Mouse (Mus musculus): ENCODE data around the gene Syt11. TPM values are rescaled to one million over a fixed set of nuclear protein-coding genes. Genes with fewer than 3 reads are reported as not detected.

Gene Syt11
- polyA plus RNA-seq, 1 experiment = 9.5 TPM

DNA sequence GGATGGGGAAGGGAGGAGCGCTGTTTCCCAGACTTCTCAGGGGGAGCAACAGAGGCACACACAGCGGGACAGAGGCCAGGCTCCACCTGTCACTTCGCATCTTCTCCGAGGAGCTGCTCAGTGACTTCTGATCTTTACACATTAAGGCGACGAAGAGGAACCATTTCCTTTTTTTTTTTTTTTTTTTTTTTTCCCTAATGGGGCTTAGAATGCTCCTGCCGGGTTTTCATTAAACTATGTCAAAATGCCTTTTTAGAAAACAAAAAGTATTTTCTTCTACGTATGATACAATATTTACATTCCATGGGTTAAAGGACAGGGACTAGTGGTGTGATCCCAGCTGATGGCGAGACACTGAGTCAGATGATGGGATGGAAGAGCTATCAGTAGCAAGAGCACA is 29.4 kb downstream of the Syt11 start:
- peaks cover 4% of the 10 kb centered on the region; the same call in 1 of the 2 replicates for H3K9me3 ChIP-seq (replicated peaks; ENCODE audit: control insufficient read depth, insufficient read depth, low read length, poor library complexity, severe bottlenecking)
- no peak overlapping the region for H3K27ac ChIP-seq (ENCODE audit: insufficient read depth, low read length)
- H3K9ac ChIP-seq (ENCODE audit: low read depth, poor library complexity, severe bottlenecking) = no peak overlapping the region
- no peak overlapping the region for H3K4me3 ChIP-seq (ENCODE audit: low read depth, low read length)
- TF ChIP-seq EP300 (IDR thresholded peaks at IDR 0.05; ENCODE audit: insufficient read depth, low read depth, low read length) (no peak), CTCF (IDR thresholded peaks at IDR 0.05; ENCODE audit: low read depth, low read length) (no peak), POLR2A (IDR thresholded peaks at IDR 0.05; ENCODE audit: insufficient read depth, low read length) (no peak)
- peaks cover 2% of the 10 kb centered on the region for H3K4me1 ChIP-seq (ENCODE audit: control insufficient read depth, insufficient read depth, low read length)
- 0 out of 2 replicates have a peak, but pooled peaks cover 3% of the 10 kb centered on the region for H3K36me3 ChIP-seq (ENCODE audit: control insufficient read depth, insufficient read depth, low read length, poor library complexity, severe bottlenecking)
- H3K27me3 ChIP-seq (ENCODE audit: control insufficient read depth, insufficient read depth, low read length, poor library complexity, severe bottlenecking) = no peaks in the 10 kb centered on the region

DNA sequence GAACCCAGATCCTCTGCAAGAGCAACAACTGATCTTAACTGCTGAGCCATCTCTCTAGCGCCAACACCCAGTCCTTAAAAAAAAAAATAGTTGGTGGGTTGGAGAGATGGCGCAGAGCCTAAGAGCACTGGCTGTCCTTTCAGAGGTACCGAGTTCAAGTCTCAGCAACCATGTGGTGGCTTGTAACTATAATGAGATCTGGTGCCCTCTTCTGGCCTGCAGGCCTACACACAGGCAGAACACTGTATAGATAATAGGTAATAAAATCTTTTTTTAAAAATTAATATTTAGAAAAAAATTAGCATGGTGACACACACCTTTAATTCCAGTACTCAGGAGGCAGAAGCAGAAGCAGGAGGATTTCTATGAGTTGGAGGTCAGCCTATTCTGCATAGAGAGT is 34.8 kb downstream of the Syt11 start:
- no peak overlapping the region for H3K9ac ChIP-seq (ENCODE audit: low read depth, poor library complexity, severe bottlenecking)
- H3K9me3 ChIP-seq (replicated peaks; ENCODE audit: control insufficient read depth, insufficient read depth, low read length, poor library complexity, severe bottlenecking) = peaks cover 4% of the 10 kb centered on the region; the same call in 1 of the 2 replicates
- no peaks in the 10 kb centered on the region for H3K36me3 ChIP-seq (ENCODE audit: control insufficient read depth, insufficient read depth, low read length, poor library complexity, severe bottlenecking)
- TF ChIP-seq CTCF (IDR thresholded peaks at IDR 0.05; ENCODE audit: low read depth, low read length) (no peak), POLR2A (IDR thresholded peaks at IDR 0.05; ENCODE audit: insufficient read depth, low read length) (no peak), EP300 (IDR thresholded peaks at IDR 0.05; ENCODE audit: insufficient read depth, low read depth, low read length) (no peak)
- no peaks in the 10 kb centered on the region for H3K27me3 ChIP-seq (ENCODE audit: control insufficient read depth, insufficient read depth, low read length, poor library complexity, severe bottlenecking)
- H3K4me3 ChIP-seq (ENCODE audit: low read depth, low read length) = no peak overlapping the region
- no peak overlapping the region for H3K27ac ChIP-seq (ENCODE audit: insufficient read depth, low read length)
- no peaks in the 10 kb centered on the region for H3K4me1 ChIP-seq (ENCODE audit: control insufficient read depth, insufficient read depth, low read length)

DNA sequence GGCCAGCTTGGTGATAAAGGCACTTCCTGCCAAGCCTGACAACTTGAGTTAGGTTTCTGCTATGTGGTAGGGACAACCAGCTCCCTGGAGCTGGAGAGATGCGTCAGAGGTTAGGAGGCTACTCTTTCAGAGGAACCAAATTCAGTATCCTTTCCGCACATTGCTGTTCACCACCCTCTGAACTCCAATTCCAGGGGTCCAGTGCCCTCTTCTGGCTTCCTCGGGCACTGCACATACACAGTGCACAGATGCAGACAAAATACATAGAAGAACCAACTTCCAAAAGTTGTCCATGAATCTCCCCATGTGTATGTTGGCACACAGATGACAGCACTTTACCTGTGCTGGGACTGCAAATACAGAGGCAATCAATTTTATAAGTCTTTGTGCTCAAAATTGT is 36.3 kb downstream of the Syt11 start:
- H3K9me3 ChIP-seq (replicated peaks; ENCODE audit: control insufficient read depth, insufficient read depth, low read length, poor library complexity, severe bottlenecking) = no peaks in the 10 kb centered on the region
- no peak overlapping the region for H3K4me3 ChIP-seq (ENCODE audit: low read depth, low read length)
- H3K27me3 ChIP-seq (ENCODE audit: control insufficient read depth, insufficient read depth, low read length, poor library complexity, severe bottlenecking) = no peaks in the 10 kb centered on the region
- TF ChIP-seq CTCF (IDR thresholded peaks at IDR 0.05; ENCODE audit: low read depth, low read length) (peak; percentile 81), EP300 (IDR thresholded peaks at IDR 0.05; ENCODE audit: insufficient read depth, low read depth, low read length) (no peak)
- H3K4me1 ChIP-seq (ENCODE audit: control insufficient read depth, insufficient read depth, low read length) = no peaks in the 10 kb centered on the region
- no peak overlapping the region for H3K27ac ChIP-seq (ENCODE audit: insufficient read depth, low read length)
- H3K9ac ChIP-seq (ENCODE audit: low read depth, poor library complexity, severe bottlenecking) = no peak overlapping the region
- no peaks in the 10 kb centered on the region for H3K36me3 ChIP-seq (ENCODE audit: control insufficient read depth, insufficient read depth, low read length, poor library complexity, severe bottlenecking)

DNA sequence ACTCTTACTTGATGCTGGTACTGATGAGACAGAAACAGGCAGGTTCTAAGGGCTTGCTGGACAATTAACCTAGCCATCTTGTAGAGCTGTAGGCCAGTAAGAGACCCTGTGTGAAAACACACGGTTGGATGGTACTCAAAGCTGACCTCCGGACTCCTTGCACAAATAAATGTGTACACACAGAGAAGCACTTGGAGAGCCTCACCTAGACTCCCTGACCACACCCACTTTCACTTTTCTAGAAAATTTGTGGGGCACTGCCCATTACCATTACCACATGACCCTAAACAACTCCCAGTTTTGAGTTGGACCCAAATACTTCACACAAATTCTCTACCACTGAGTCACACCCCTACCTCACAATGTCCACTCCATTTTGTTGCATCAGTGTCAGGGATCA is 38.4 kb downstream of the Syt11 start:
- no peak overlapping the region for H3K9ac ChIP-seq (ENCODE audit: low read depth, poor library complexity, severe bottlenecking)
- no peak overlapping the region for H3K27ac ChIP-seq (ENCODE audit: insufficient read depth, low read length)
- H3K27me3 ChIP-seq (ENCODE audit: control insufficient read depth, insufficient read depth, low read length, poor library complexity, severe bottlenecking) = no peaks in the 10 kb centered on the region
- H3K4me3 ChIP-seq (ENCODE audit: low read depth, low read length) = no peak overlapping the region
- no peaks in the 10 kb centered on the region for H3K4me1 ChIP-seq (ENCODE audit: control insufficient read depth, insufficient read depth, low read length)
- no peaks in the 10 kb centered on the region for H3K36me3 ChIP-seq (ENCODE audit: control insufficient read depth, insufficient read depth, low read length, poor library complexity, severe bottlenecking)
- TF ChIP-seq EP300 (IDR thresholded peaks at IDR 0.05; ENCODE audit: insufficient read depth, low read depth, low read length) (no peak), CTCF (IDR thresholded peaks at IDR 0.05; ENCODE audit: low read depth, low read length) (no peak), POLR2A (IDR thresholded peaks at IDR 0.05; ENCODE audit: insufficient read depth, low read length) (no peak)
- no peaks in the 10 kb centered on the region for H3K9me3 ChIP-seq (replicated peaks; ENCODE audit: control insufficient read depth, insufficient read depth, low read length, poor library complexity, severe bottlenecking)

DNA sequence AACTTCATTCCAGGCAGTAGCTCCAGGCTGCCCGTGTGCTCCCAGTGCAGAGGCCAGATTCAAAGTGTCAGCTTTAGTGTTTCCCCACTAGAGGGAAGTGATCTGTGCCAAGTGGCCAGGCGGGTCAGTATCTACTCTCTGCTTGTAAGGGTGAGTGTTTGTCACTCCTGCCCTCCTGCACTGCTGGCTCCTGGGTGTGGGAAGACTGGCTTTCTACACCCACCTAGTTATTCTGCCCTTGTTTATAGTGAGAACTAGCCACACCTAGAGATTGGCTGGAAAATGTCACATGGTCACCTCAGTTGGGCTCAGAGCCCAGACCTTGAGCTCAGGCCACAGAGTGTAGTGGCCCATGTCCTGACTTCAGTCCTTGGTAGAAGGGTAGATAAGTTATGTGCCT is 55.9 kb downstream of the Syt11 start:
- Histone ChIP-seq H3K9ac (ENCODE audit: low read depth, poor library complexity, severe bottlenecking) (no peak overlapping the region), H3K9me3 (replicated peaks; ENCODE audit: control insufficient read depth, insufficient read depth, low read length, poor library complexity, severe bottlenecking) (no peaks in the 10 kb centered on the region), H3K4me1 (ENCODE audit: control insufficient read depth, insufficient read depth, low read length) (no peaks in the 10 kb centered on the region), H3K27me3 (ENCODE audit: control insufficient read depth, insufficient read depth, low read length, poor library complexity, severe bottlenecking) (no peaks in the 10 kb centered on the region), H3K36me3 (ENCODE audit: control insufficient read depth, insufficient read depth, low read length, poor library complexity, severe bottlenecking) (peaks cover 2% of the 10 kb centered on the region; the same call in 1 of the 2 replicates), H3K27ac (ENCODE audit: insufficient read depth, low read length) (no peak overlapping the region), H3K4me3 (ENCODE audit: low read depth, low read length) (no peak overlapping the region)
- no peak for TF ChIP-seq POLR2A (IDR thresholded peaks at IDR 0.05; ENCODE audit: insufficient read depth, low read length)
- TF ChIP-seq EP300 (IDR thresholded peaks at IDR 0.05; ENCODE audit: insufficient read depth, low read depth, low read length) = no peak

DNA sequence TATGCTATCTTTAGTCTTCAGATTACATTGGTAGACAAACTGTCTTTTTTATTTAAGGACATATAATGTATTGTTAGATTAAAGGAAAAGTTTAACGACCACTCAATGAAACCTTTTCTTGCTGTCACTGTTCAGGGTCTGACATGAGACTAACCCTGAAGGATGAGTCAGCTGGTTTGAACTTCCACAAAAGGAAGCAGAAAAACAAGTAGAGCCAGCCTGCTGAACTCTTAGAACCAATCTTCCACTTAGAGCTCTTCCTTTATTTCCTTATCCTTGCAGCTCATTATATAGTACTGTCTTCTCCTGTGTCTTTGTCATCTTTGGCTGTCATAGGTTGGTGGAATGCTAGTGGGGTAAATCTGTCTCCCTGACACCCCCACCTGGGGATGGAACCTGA is 57.1 kb downstream of the Syt11 start:
- Histone ChIP-seq H3K9ac (ENCODE audit: low read depth, poor library complexity, severe bottlenecking) (no peak overlapping the region), H3K9me3 (replicated peaks; ENCODE audit: control insufficient read depth, insufficient read depth, low read length, poor library complexity, severe bottlenecking) (no peaks in the 10 kb centered on the region), H3K4me3 (ENCODE audit: low read depth, low read length) (no peak overlapping the region), H3K27ac (ENCODE audit: insufficient read depth, low read length) (no peak overlapping the region), H3K4me1 (ENCODE audit: control insufficient read depth, insufficient read depth, low read length) (no peaks in the 10 kb centered on the region), H3K27me3 (ENCODE audit: control insufficient read depth, insufficient read depth, low read length, poor library complexity, severe bottlenecking) (no peaks in the 10 kb centered on the region), H3K36me3 (ENCODE audit: control insufficient read depth, insufficient read depth, low read length, poor library complexity, severe bottlenecking) (peaks cover 14% of the 10 kb centered on the region)
- TF ChIP-seq POLR2A (IDR thresholded peaks at IDR 0.05; ENCODE audit: insufficient read depth, low read length) (no peak), CTCF (IDR thresholded peaks at IDR 0.05; ENCODE audit: low read depth, low read length) (no peak), EP300 (IDR thresholded peaks at IDR 0.05; ENCODE audit: insufficient read depth, low read depth, low read length) (no peak)
